Mouse (Mus musculus) left cerebral cortex, postnatal 36 days (tissue): ENCODE data around the gene Olfr279. TPM values are rescaled to one million over a fixed set of nuclear protein-coding genes. Genes with fewer than 3 reads are reported as not detected.

Source experiments
- DNase-seq, 2 experiments: peaks; one replicate each; pipeline ENCODE4 v3.0.0; 2021 to 2022; ENCODE audit warnings: low spot score in 2 of 2, mixed read lengths in 1 of 2
- intact Hi-C: fragments of 180-260 bp; cut with DNase I; formaldehyde crosslinking; loops from one replicate; pipeline ENCODE4 v1.15.1; 2025
- total RNA-seq, 2 experiments: library from RNA; stranded (reverse); gene quantifications; 2 replicates each; pipeline ENCODE4 v1.2.3; 2021

Olfr279 gene
- total RNA-seq: not detected

- DNase-seq: no peak
- intact Hi-C loops: no loop called here
Observed at GRCm38 (mm10) chr15:98492102-98492501, at the start of gene Olfr279. Gene Olfr279, plus strand, starts transcription at chr15:98492402.

DNA sequence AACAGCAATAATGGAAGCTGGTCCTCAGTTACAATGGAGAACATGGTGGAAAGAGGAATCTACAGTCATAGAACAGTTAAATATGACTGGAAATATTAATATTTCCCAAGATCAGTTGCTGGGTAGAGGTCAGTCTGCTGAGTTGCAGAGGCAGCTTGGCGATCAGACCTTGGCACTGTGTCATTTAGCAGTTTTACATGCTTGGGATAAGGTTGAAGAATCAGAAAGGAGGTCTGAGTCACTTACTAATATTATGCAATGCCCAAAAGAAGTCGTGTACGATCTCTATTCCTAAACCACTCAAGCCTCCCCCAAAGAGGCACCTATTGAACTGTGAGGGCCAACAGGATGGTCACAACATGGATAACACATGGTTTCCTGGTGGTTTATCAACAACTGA lies 47.6 kb upstream of the Olfr279 start:
- intact Hi-C loops: no loop called here
- no peak for DNase-seq

DNA sequence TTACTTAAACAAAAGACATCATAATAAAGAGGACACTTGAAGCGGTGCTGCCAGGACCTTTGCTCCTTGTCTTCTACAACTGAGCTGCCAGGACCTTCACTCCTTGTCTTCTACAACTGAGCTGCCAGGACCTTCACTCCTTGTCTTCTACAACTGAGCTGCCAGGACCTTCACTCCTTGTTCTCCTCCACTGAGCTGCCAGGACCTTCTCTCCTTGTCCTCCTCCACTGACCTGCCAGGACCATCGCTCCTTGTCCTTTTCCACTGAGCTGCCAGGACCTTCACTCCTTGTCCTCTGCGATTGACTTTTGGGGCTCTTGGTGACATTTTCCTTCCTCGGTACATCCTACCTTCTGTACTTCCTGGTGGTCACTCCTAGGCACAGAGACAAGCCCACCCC lies 43.7 kb upstream of the Olfr279 start:
- intact Hi-C loops: no loop called here
- DNase-seq: no peak

DNA sequence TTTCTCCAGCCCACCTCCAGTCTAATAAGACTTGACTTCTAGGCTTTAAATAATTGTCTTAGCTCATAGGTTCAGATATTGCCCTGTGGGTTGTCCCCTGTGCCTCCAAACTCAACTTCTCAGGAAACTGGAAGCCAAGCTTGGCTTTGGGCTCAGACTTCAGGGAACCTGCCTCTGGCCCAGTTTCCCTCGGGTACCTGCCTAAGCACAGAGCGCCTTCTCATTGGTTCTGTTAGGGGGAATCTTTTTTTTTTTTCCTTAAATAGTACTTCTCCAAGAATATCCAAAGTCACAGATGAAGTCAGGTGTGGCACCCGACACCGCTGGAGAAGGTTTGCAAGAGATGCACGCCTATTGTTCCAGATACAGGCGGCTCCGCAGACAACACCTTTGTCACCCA lies 39.9 kb upstream of the Olfr279 start, which contains the start of gene Olfr281:
Olfr281 (plus strand) TSS at position 301 of the 400 bp plus-strand sequence.
- DNase-seq: no peak
- intact Hi-C loops: no loop called here

DNA sequence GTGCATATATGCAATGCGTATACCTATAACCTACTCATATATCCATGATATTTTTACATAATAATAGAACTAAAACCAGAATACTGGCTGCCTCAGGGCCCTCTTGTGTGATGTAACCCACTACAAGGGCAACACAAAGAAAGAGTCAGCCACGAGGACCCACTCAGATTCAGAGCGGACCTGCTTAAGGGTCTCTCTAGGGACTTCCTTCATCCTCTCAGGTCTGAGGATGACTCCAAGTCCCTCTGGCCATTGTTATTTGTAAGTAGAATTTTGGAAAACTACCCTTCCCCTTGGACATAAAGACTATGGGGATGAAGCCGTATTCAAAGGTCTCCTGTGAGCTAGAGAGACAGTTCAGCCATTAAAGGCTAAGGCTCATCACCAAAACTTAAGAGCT lies 22.6 kb upstream of the Olfr279 start, which contains the start of gene OR5BS1P:
OR5BS1P (plus strand) TSS at position 301 of the 400 bp plus-strand sequence.
- intact Hi-C loops: no loop called here
- DNase-seq: no peak

- intact Hi-C loops: no loop called here
- DNase-seq: no peak
Observed at GRCm38 (mm10) chr15:98471539-98471938, 20.7 kb upstream of the Olfr279 start.

DNA sequence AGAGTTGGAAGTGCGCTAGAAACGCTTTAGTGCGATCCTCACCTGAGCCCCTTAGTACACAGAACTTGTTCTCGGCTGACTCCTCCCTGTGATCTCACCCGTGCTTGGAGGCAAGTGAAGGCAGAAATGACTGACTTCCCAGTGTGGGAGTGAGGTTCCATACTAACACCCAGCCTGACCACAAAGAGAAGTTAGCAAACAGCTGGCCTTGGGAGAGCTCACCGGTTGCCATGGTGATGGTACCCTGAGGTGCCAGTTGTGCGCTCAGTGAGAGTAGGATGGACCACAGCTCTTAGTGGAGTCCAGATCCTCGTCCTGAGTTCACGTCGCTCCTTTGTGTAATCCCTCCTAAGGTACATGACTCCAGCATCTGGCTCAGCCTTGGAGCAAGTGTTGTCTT lies 17.2 kb upstream of the Olfr279 start:
- intact Hi-C loops: no loop called here
- DNase-seq: no peak

DNA sequence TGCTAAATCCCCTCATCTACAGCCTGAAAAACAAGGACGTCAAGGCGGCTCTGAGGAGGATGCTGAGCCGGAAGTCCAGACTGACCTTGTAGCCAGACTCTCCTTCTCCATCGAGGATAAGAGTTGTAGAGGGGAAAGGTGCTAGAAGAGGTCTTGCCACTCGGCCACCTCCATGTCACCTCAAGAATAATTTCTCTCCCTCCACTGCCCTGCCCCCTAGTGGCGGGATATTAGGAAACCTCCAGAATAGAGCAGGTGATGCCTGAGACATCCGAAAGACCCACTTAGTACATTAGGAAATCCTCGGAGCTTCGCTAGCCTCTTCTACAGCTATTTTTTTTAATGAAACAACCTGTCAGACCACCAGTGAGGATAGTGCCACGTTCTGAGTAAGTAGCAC lies 16.8 kb upstream of the Olfr279 start:
- peak in 1 of 2 experiments; percentile 12 for DNase-seq
- intact Hi-C loops: no loop called here

DNA sequence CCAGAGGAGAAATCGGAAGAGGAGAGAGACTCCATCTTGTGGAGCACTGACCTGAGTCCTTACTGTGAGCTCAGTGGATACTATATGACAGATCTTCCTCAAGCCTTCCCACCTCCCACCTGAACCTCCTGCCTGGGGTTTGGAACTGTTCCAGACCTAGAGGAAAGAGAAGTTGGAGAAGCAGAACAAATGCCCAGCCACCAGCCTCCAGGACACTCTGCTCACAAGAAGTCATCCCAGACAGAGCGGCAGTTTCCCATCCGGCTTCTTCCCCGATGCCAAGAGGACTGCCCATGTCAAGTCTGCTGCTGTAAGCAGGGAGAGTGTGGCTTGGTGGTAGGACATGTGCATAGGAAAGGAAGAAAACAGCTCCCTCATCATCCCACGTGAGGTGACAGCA lies 15.9 kb upstream of the Olfr279 start:
- no peak for DNase-seq
- intact Hi-C loops: no loop called here

GRCm38 (mm10) chr15:98479568-98480102 lies 12.6 kb upstream of the Olfr279 start:
- intact Hi-C loops: no loop called here
- DNase-seq: no peak

GRCm38 (mm10) chr15:98482701-98483100 lies 9.5 kb upstream of the Olfr279 start, which contains the start of gene Lalba:
Gene Lalba, minus strand, starts transcription at chr15:98482721.
- intact Hi-C loops: no loop called here
- DNase-seq: no peak

DNA sequence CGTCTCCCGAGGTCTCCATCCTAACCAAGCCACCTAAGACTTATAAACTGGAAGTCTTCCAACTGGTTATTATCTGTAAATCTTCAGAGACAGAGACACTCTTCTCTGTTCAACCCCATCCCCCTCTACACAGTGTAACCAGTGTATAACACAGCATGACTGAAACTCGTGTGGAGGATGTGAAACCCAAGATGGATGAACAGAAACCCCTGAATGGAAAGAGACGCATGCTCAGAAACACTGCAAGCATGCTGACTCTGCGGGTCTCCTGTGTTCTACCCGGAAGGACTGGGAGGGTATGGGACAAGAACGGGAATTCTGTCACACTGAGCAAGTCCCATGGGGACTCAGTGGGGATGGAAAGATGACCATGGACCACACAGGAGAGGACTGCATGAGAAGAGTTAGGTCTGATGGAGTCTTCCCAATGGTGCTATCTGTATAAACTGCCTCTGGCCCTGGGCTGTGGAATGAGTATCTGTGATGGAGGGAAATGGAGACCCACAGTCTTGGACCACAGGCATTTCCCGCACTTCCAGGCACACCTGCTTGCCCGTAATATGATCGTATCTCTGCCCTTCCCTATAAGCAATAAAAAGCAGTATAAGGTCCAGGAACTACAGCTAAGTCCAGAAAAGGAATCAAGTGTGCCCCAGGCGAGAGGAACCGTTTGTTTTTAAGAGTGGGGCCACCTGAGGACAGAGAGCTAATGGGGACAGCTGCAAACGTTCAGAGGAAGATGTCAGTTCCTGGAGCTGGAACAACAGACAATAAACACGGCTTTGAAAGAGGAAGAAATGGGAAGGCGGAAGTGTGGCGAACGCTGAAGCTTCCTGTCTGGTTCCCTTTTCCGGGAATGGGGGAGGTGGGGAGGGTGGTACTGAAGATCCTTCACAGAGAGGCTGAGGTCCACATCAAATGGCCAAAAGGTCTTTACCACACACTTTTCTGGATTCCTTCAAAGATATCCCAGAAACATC lies 8.0 kb upstream of the Olfr279 start:
- no peak for DNase-seq
- intact Hi-C loops: no loop called here

- intact Hi-C loops: no loop called here
- DNase-seq: no peak
Observed at GRCm38 (mm10) chr15:98486433-98487021, 5.7 kb upstream of the Olfr279 start.

DNA sequence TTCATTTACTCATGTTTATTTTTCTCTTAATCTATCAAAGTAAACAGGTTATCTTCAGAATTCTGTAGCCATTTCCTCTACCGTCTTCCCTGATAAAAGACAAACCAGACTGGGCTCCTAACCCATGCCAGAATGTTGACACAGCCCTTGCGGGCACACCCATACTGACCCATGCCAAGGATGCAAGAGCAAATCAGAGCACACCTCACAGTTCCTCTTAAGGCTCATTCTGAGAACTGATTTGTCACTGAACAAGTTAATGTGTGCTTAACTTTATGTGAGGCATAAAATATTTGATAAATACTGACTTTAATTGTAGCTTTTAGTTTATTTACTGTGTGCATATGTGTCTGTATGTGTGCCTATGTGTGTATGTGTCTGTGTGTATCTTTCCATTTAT lies 870 bp upstream of the Olfr279 start:
- intact Hi-C loops: no loop called here

DNA sequence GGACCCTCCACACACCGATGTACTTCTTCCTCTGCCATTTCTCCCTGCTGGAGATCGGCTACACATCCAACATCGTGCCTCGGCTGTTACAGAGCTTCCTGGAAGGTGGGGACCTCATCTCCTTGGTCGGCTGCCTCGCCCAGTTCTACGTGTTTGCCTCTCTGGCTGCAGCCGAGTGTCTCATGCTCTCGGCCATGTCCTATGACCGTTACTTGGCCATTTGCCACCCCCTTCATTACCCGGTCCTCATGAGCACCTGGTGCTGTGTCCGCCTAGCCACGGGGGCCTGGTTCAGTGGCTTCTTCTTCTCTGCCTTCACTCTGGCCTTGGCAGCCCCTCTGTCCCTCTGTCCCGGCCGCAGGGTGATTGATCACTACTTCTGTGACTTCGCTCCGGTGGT lies 5.4 kb downstream of the Olfr279 start:
- DNase-seq: no peak
- intact Hi-C loops: no loop called here

More for the DNA sequence above, 870 bp upstream of the Olfr279 start:
- no peak for DNase-seq

DNA sequence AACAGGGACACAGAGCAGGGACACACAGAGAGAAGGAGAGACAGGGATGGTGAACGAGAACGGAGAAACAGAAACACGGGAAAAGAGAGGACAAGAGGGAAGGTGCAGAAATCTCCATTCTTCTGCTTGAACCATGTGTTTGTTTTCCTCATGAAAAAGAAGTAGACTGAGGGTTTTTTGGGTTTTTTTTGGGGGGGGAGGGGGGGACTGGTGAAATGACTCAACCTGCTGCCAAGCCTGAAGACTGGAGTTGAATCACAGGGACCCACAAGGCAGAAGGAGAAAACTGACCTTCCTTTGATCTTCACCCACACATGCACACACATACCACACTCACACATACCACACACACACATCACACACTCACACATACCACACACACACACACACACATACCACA lies 11.1 kb downstream of the Olfr279 start:
- intact Hi-C loops: loop anchor here (5.0 kb wide), 1 partner anchor 91 kb away; no protein-coding TSS in a partner anchor
- no peak for DNase-seq

DNA sequence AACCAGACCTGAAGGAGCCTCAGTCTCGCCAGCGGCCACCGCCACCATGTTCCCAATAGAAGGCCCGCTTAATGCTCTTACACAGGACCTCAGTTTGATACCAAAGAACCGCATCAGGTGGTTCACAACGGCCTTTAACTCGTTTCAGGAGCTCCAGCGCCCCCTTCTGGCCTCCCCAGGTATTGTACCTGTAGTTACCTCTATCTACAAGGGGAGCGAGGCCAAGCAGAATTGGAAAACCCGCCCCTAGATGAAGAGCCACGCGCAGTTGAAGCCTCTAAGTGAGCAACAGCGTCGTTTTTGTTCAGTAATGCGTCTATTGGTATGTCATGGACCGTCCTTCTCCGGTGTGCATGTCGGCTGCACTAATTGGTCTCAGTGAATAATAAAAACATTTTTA lies 12.3 kb downstream of the Olfr279 start:
- DNase-seq: peak in 1 of 2 experiments; percentile 46
- intact Hi-C loops: loop anchor here (5.0 kb wide), 1 partner anchor 92 kb away; no protein-coding TSS in a partner anchor

DNA sequence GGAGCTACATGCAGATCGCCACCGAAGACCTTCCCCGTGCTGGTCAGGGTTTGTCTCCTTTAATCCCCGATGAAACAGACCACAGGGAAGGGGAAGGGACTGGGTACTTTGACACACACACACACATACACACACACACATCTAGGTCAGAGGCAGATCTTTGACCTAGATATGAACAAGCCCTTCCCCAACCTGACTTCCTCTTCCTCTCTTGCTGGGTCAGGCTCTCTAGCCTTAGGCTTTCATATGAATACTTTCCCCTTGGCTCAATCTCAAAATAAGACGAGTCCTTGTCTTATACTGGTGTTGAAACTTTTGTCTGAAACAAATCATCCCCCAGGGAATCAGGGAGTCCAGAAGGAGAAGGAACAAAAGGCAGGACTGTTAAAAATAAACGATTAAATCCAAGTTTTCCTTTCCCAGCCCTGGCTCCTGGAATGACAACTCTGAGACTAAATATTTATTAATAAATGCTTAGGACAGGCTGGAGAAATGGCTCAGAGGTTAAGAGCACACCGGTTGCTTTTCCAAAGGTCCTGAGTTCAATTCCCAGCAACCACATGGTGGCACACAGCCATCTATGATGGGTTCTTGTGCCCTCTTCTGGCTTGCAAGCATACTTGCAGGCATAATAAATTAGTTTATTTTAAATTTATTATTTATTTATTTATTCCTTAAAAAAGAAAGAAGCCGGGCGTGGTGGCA lies 14.2 kb downstream of the Olfr279 start:
- intact Hi-C loops: no loop called here
- no peak for DNase-seq

DNA sequence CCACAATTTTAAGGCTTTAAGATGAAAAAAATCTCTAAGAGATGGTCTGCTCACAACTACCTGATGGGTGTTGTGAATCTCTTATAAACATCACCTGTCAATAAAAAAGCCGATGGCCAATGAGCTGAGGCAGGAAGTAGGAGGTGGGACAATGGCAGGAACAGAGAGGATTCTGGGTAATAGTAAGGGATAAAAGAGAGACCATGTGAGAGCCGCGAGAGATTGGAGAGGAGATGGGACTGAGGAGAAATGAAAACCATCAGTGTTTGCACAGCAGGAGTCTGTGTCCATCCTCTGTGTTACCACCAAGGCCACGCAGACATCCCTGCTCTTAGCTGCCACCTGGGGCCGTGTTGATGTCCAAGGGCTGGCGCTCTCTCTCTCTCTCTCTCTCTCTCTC lies 15.1 kb downstream of the Olfr279 start:
- intact Hi-C loops: no loop called here
- DNase-seq: no peak

GRCm38 (mm10) chr15:98509387-98509786 lies 17.2 kb downstream of the Olfr279 start:
- intact Hi-C loops: no loop called here

More at GRCm38 (mm10) chr15:98509387-98509786, 17.2 kb downstream of the Olfr279 start:
- DNase-seq: no peak
